Comparison of ENCODE assay signal across 24 mouse cellular contexts in the genomic region with DNA sequence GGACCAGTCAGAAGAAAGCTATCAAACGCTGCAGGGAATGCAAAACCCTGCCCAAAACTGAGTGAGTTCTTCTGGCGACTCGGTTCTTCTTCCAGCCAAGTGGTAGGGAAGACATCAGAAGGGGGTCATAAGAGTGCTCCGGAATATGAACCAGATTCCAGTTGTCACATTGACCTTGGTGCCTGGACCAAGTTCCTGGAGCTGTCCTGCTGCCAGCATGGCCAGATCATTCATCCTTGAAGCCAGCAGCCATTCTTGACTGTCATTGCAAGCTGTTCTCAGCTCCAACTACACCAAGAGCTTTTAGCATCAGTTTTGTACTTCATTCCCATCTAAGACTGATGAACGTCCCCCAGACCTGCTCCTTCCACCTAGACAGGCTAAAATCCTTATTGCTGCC. TPM values are rescaled to one million over a fixed set of nuclear protein-coding genes. Genes with fewer than 3 reads are reported as not detected.
"Had no signal": no experiment of that assay in that cellular context is flagged by ENCODE, and none has a peak within 500 bp of the region (broad histone marks: within the 10 kb centered on the region; RNA-seq: fewer than 3 reads in every experiment).

No protein-coding gene starts in this region.

- ATAC-seq: intestine, embryonic 16.5 days; liver, postnatal 0 days; midbrain, embryonic 16.5 days had no signal

- H3K9me3 ChIP-seq: kidney, embryonic 15.5 days; limb, embryonic 12.5 days; liver, embryonic 13.5 days; lung, embryonic 15.5 days; megakaryocyte, embryonic 14.5 days; neural tube, embryonic 13.5 days; stomach, embryonic 15.5 days had no signal

- H3K4me1 ChIP-seq: limb, embryonic 12.5 days; liver, embryonic 13.5 days; megakaryocyte, embryonic 14.5 days; stomach, embryonic 15.5 days had no signal

- DNase-seq: layer of hippocampus, adult 9-11 months; layer of hippocampus, postnatal 36 days; liver; liver, embryonic 13.5 days; liver, postnatal 0 days; lung, postnatal 14 days; right cerebral cortex, postnatal 14 days; thymus, adult 2 months; thymus, postnatal 25 days had no signal

- H3K36me3 ChIP-seq: kidney, embryonic 15.5 days; limb, embryonic 12.5 days; liver, embryonic 13.5 days; lung, embryonic 15.5 days; neural tube, embryonic 13.5 days; stomach, embryonic 15.5 days had no signal

- H3K4me2 ChIP-seq: kidney, embryonic 15.5 days; limb, embryonic 12.5 days; liver, embryonic 13.5 days; lung, embryonic 15.5 days; midbrain, embryonic 11.5 days; neural tube, embryonic 13.5 days; stomach, embryonic 15.5 days had no signal

- H3K27me3 ChIP-seq: kidney, embryonic 15.5 days; limb, embryonic 12.5 days; liver, embryonic 13.5 days; lung, embryonic 15.5 days; neural tube, embryonic 13.5 days; stomach, embryonic 15.5 days had no signal

- H3K27ac ChIP-seq: kidney, embryonic 15.5 days; limb, embryonic 12.5 days; liver, embryonic 13.5 days; lung, embryonic 15.5 days; macrophage; neural tube, embryonic 13.5 days; stomach, embryonic 15.5 days had no signal

- H3K9ac ChIP-seq: kidney, embryonic 15.5 days; limb, embryonic 12.5 days; liver, embryonic 13.5 days; liver, postnatal 0 days; lung, embryonic 15.5 days; neural tube, embryonic 13.5 days; stomach, embryonic 15.5 days had no signal

- H3K4me3 ChIP-seq: kidney, embryonic 15.5 days; limb, embryonic 12.5 days; liver, embryonic 13.5 days; lung, embryonic 15.5 days; megakaryocyte, embryonic 14.5 days; neural tube, embryonic 13.5 days; stomach, embryonic 15.5 days had no signal

RNA-seq across cellular contexts. Expression of a gene that starts 23.1 kb away (rescaled TPM):
- total RNA-seq: layer of hippocampus, adult 18-20 months; layer of hippocampus, postnatal 36 days; left cerebral cortex, adult 8-10 months; left cerebral cortex, postnatal 36 days had no signal
- polyA plus RNA-seq: intestine, embryonic 16.5 days; kidney, embryonic 15.5 days; limb, embryonic 12.5 days; liver, embryonic 13.5 days; liver, postnatal 0 days; lung, embryonic 15.5 days; macrophage; midbrain, embryonic 16.5 days; neural tube, embryonic 13.5 days; spleen, adult 2 months; stomach, embryonic 15.5 days; thymus, adult 2 months; urinary bladder, adult 2 months had no signal

RNA-seq across cellular contexts. Expression of a gene that starts 24.4 kb away (rescaled TPM):
- total RNA-seq: layer of hippocampus, adult 18-20 months had no signal
- polyA plus RNA-seq: intestine, embryonic 16.5 days; kidney, embryonic 15.5 days; liver, embryonic 13.5 days; liver, postnatal 0 days; lung, embryonic 15.5 days; macrophage; midbrain, embryonic 11.5 days; midbrain, embryonic 16.5 days; neural tube, embryonic 13.5 days; spleen, adult 2 months; stomach, embryonic 15.5 days; urinary bladder, adult 2 months had no signal

RNA-seq across cellular contexts. Expression of a gene that starts 26.4 kb away (rescaled TPM):
- total RNA-seq: layer of hippocampus, adult 18-20 months; layer of hippocampus, postnatal 36 days; left cerebral cortex, adult 8-10 months; left cerebral cortex, postnatal 36 days had no signal
- polyA plus RNA-seq: intestine, embryonic 16.5 days; kidney, embryonic 15.5 days; limb, embryonic 12.5 days; liver, embryonic 13.5 days; liver, postnatal 0 days; lung, embryonic 15.5 days; macrophage; midbrain, embryonic 16.5 days; neural tube, embryonic 13.5 days; spleen, adult 2 months; stomach, embryonic 15.5 days; urinary bladder, adult 2 months had no signal
